Mouse (Mus musculus) small intestine, adult 2 months (tissue): ENCODE results near the gene Cpa1.

Experiments used
- CTCF ChIP-seq: fragments of 200-500 bp; IDR thresholded peaks from 2 replicates; pipeline ENCODE4 v1.5.1; 2012; ENCODE audit warnings: low read depth, mild to moderate bottlenecking, control low read depth, inconsistent platforms, low read length, moderate library complexity, mixed read lengths; ENCODE audit not compliant: insufficient replicate concordance, insufficient read length; ENCODE audit errors: extremely low read depth
- POLR2A ChIP-seq: fragments of 200-500 bp; IDR thresholded peaks from 2 replicates; pipeline ENCODE4 v1.6.1; 2012; ENCODE audit warnings: low read depth, mild to moderate bottlenecking, control low read depth, inconsistent platforms, low read length, moderate library complexity

DNA sequence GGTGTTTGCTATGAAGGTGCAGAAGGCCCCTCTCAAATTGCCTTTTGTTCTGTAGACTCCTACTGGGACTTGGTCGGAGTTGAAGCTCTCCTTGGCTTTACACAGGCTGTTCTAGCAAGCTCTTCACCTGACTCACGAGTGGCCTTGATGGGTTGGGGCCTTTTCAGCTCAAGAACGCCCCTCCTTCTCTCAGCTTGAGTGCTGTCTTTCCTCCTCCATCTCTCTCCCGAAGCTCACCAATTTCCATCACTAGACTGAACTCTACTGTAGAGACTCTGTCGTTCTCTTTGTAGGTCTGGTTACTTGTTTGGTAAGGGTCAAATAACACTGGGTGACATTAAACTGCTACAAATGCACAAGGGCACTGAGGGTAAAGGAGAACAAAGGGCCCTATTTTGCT is 53.8 kb downstream of the Cpa1 start:
- no peak for TF ChIP-seq CTCF
- no peak for TF ChIP-seq POLR2A
